Mouse (Mus musculus) stomach, embryonic 16.5 days (tissue): ENCODE data around the gene Rad17. TPM values are rescaled to one million over a fixed set of nuclear protein-coding genes. Genes with fewer than 3 reads are reported as not detected.

Experiments
- ATAC-seq: fragments of 200-750 bp; cut with Nextera tagmentation; 2 replicates; pipeline ENCODE4 v1.8.0; 2017; ENCODE audit warnings: moderate number of reproducible peaks, moderate TSS enrichment; ENCODE audit not compliant: insufficient read depth, low FRiP score
- H3K27ac ChIP-seq: fragments of 300-500 bp; sonication (generic); 2 replicates; pipeline ENCODE4 v1.5.1; 2014; ENCODE audit warnings: low read length
- H3K27me3 ChIP-seq: fragments of 300-500 bp; sonication (generic); 2 replicates; pipeline ENCODE4 v1.6.1; 2014; ENCODE audit warnings: low read length, control low read depth, mixed read lengths; ENCODE audit not compliant: control insufficient read depth, insufficient read depth
- H3K36me3 ChIP-seq: fragments of 300-500 bp; sonication (generic); 2 replicates; pipeline ENCODE4 v1.6.1; 2014; ENCODE audit warnings: low read length; ENCODE audit not compliant: control insufficient read depth, insufficient read depth
- H3K4me1 ChIP-seq: fragments of 300-500 bp; sonication (generic); 2 replicates; pipeline ENCODE4 v1.6.1; 2014; ENCODE audit warnings: low read length, control low read depth, mixed read lengths; ENCODE audit not compliant: control insufficient read depth, insufficient read depth
- H3K4me2 ChIP-seq: fragments of 300-500 bp; sonication (generic); 2 replicates; pipeline ENCODE4 v1.6.1; 2014; ENCODE audit warnings: low read depth, low read length, mixed read lengths
- H3K4me3 ChIP-seq: fragments of 300-500 bp; sonication (generic); replicated peaks from 2 replicates; pipeline ENCODE4 v1.5.1; 2014; ENCODE audit warnings: mild to moderate bottlenecking, low read length
- H3K9ac ChIP-seq: fragments of 300-500 bp; sonication (generic); 2 replicates; pipeline ENCODE4 v1.6.1; 2014; ENCODE audit warnings: low read length
- H3K9me3 ChIP-seq: fragments of 300-500 bp; sonication (generic); replicated peaks from 2 replicates; pipeline ENCODE4 v1.6.1; 2016; ENCODE audit warnings: low read length, control low read depth; ENCODE audit not compliant: control insufficient read depth
- WGBS: fragments of 180-500 bp; shearing (Covaris S2); extraction: QIAGEN DNeasy Blood & Tissue Kit; methylation state at CpG from one replicate; pipeline ENCODE4 v1.1.7; 2014; 5-methylcytosine and 5-hydroxymethylcytosine counted together
- polyA plus RNA-seq: library from polyadenylated mRNA; unstranded; fragments of >200 nt; fragmentation: Nextera tagmentation; extraction: Ambion mirVana; gene quantifications from 2 replicates; pipeline ENCODE4 v1.2.1, GENCODE M21; 2015

Gene Rad17
- polyA plus RNA-seq, 1 experiment from 2014 or later = 21.2 TPM

- WGBS = 84% methylated on average over 13 of the region's 13 CpGs
- H3K4me2 ChIP-seq = no peak overlapping the region
Measured at GRCm38 (mm10) chr13:100617583-100617982, 33.3 kb downstream of the Rad17 start.

GRCm38 (mm10) chr13:100616181-100617087 is 34.4 kb downstream of the Rad17 start, which contains the start of gene Marveld2:
Gene Marveld2 (minus strand): TSS chr13:100616971.
- WGBS = 2% methylated on average over 77 of the region's 77 CpGs
- H3K9me3 ChIP-seq = no peaks in the 10 kb centered on the region
- H3K4me2 ChIP-seq = peak within 1 kb of the TSS; percentile 74
- H3K27ac ChIP-seq = peak within 1 kb of the TSS; percentile 75
- 0 out of 2 replicates have a peak, but pooled peaks cover 8% of the 10 kb centered on the region for H3K36me3 ChIP-seq
- peak within 1 kb of the TSS; percentile 83 for H3K9ac ChIP-seq
- peak; percentile 92 for ATAC-seq
- H3K4me3 ChIP-seq = peak within 1 kb of the TSS; percentile 66
- no peaks in the 10 kb centered on the region for H3K27me3 ChIP-seq
- no peaks in the 10 kb centered on the region for H3K4me1 ChIP-seq

More at GRCm38 (mm10) chr13:100617583-100617982, 33.3 kb downstream of the Rad17 start:
- Histone ChIP-seq H3K4me1 (no peaks in the 10 kb centered on the region), H3K27me3 (no peaks in the 10 kb centered on the region), H3K4me3 (no peak overlapping the region), H3K36me3 (0 out of 2 replicates have a peak, but pooled peaks cover 8% of the 10 kb centered on the region), H3K27ac (no peak overlapping the region), H3K9me3 (no peaks in the 10 kb centered on the region), H3K9ac (no peak overlapping the region)
- ATAC-seq = no peak

- no peak overlapping the region for H3K9ac ChIP-seq
- H3K36me3 ChIP-seq = 0 out of 2 replicates have a peak, but pooled peaks cover 4% of the 10 kb centered on the region
- H3K4me1 ChIP-seq = no peaks in the 10 kb centered on the region
- no peak overlapping the region for H3K4me2 ChIP-seq
- no peak overlapping the region for H3K27ac ChIP-seq
- H3K4me3 ChIP-seq = no peak overlapping the region
- 53% methylated on average over 2 of the region's 2 CpGs for WGBS
- H3K9me3 ChIP-seq = peaks cover 1% of the 10 kb centered on the region; the same call in 1 of the 2 replicates
- no peak for ATAC-seq
- H3K27me3 ChIP-seq = no peaks in the 10 kb centered on the region
Measured at GRCm38 (mm10) chr13:100612903-100613302, 37.9 kb downstream of the Rad17 start.

GRCm38 (mm10) chr13:100612251-100612650 is 38.6 kb downstream of the Rad17 start:
- Histone ChIP-seq H3K9ac (no peak overlapping the region), H3K4me2 (no peak overlapping the region), H3K36me3 (no peaks in the 10 kb centered on the region), H3K27me3 (no peaks in the 10 kb centered on the region), H3K27ac (no peak overlapping the region), H3K4me3 (no peak overlapping the region), H3K9me3 (peaks cover 5% of the 10 kb centered on the region), H3K4me1 (no peaks in the 10 kb centered on the region)
- WGBS = 95% methylated on average over 10 of the region's 10 CpGs
- ATAC-seq = no peak

- ATAC-seq = no peak
- Histone ChIP-seq H3K9ac (no peak overlapping the region), H3K27me3 (no peaks in the 10 kb centered on the region), H3K4me1 (no peaks in the 10 kb centered on the region), H3K4me2 (no peak overlapping the region), H3K27ac (no peak overlapping the region), H3K36me3 (no peaks in the 10 kb centered on the region), H3K9me3 (peaks cover 5% of the 10 kb centered on the region), H3K4me3 (no peak overlapping the region)
- 89% methylated on average over 13 of the region's 13 CpGs for WGBS
Measured at GRCm38 (mm10) chr13:100611266-100611665, 39.6 kb downstream of the Rad17 start.

- no peak for ATAC-seq
- Histone ChIP-seq H3K27ac (no peak overlapping the region), H3K36me3 (no peaks in the 10 kb centered on the region), H3K4me1 (no peaks in the 10 kb centered on the region), H3K27me3 (no peaks in the 10 kb centered on the region), H3K9me3 (peaks cover 5% of the 10 kb centered on the region), H3K9ac (no peak overlapping the region), H3K4me2 (no peak overlapping the region), H3K4me3 (no peak overlapping the region)
- WGBS = 85% methylated on average over 8 of the region's 8 CpGs
Measured at GRCm38 (mm10) chr13:100607756-100608155, 43.1 kb downstream of the Rad17 start.

GRCm38 (mm10) chr13:100605845-100606244 is 45.0 kb downstream of the Rad17 start:
- Histone ChIP-seq H3K4me3 (no peak overlapping the region), H3K27me3 (no peaks in the 10 kb centered on the region), H3K9ac (no peak overlapping the region), H3K4me1 (no peaks in the 10 kb centered on the region), H3K4me2 (no peak overlapping the region), H3K9me3 (peaks cover 5% of the 10 kb centered on the region), H3K36me3 (no peaks in the 10 kb centered on the region), H3K27ac (no peak overlapping the region)
- WGBS = 66% methylated on average over 1 of the region's 1 CpGs
- no peak for ATAC-seq

- 90% methylated on average over 11 of the region's 11 CpGs for WGBS
- no peak overlapping the region for H3K4me3 ChIP-seq
- no peak overlapping the region for H3K27ac ChIP-seq
- H3K9me3 ChIP-seq = peaks cover 5% of the 10 kb centered on the region
- ATAC-seq = no peak
- H3K9ac ChIP-seq = no peak overlapping the region
- no peak overlapping the region for H3K4me2 ChIP-seq
- H3K27me3 ChIP-seq = no peaks in the 10 kb centered on the region
- H3K4me1 ChIP-seq = no peaks in the 10 kb centered on the region
- H3K36me3 ChIP-seq = no peaks in the 10 kb centered on the region
Measured at GRCm38 (mm10) chr13:100603738-100604095, 47.1 kb downstream of the Rad17 start.

- H3K4me1 ChIP-seq = no peaks in the 10 kb centered on the region
- no peak overlapping the region for H3K9ac ChIP-seq
- H3K4me3 ChIP-seq = no peak overlapping the region
- H3K27ac ChIP-seq = no peak overlapping the region
- no peak for ATAC-seq
- WGBS = 79% methylated on average over 10 of the region's 10 CpGs
- H3K9me3 ChIP-seq = peaks cover 5% of the 10 kb centered on the region
- H3K36me3 ChIP-seq = no peaks in the 10 kb centered on the region
- H3K27me3 ChIP-seq = no peaks in the 10 kb centered on the region
- H3K4me2 ChIP-seq = no peak overlapping the region
Measured at GRCm38 (mm10) chr13:100603031-100603737, 47.7 kb downstream of the Rad17 start.
